ENCODE assay signal across 8 mouse cellular contexts in the genomic region with DNA sequence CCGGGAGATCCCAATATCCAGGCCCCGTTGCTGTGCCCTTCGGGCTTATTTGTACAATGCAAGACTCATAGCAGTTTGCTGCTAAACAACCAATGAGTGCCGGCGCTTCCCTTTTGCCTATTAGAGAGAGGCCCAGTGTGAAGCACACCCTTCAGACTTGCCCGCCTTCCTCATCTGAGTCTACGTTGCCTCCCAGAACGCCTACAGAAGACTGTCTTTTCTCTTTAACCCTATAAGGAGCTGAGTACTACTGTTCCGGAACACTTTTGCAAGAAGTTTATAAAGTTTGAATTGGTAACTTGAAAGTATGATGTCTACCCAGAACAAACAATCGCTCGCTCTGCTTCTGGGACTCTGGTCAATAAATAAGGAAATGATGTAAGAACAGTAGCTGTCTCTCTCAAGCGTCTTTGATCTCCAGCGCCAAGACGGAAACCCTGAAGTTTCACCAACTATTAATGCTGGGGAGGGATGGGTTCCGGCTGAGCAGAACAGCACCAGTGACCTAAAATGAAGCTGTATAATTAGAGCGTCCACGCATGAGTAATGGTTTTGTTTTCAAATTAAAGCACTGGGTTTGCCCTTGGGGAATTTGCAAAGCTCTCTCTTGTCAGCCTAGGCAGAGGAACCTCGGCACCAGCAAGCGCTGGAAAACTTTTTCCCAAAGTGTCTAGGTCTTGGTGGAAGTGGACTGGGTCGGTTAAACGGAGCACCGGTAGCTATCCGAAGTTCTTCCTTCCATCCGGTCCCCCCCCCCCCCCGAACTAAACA. TPM values are rescaled to one million over a fixed set of nuclear protein-coding genes. Genes with fewer than 3 reads are reported as not detected.
DNase-seq lines count a peak whose midpoint lies in the region; ATAC-seq lines count a peak whose summit lies in the region.

No protein-coding gene starts in this region.

- peak overlapping the region; percentile 57 for H3K4me3 ChIP-seq in embryonic facial prominence, embryonic 11.5 days (ENCODE audit: low read depth, low read length)
- peak overlapping the region; percentile 64 for H3K4me3 ChIP-seq in heart, embryonic 11.5 days (ENCODE audit: low read depth, low read length)
- H3K4me3 ChIP-seq in kidney, embryonic 14.5 days (ENCODE audit: low read length) = peak overlapping the region; percentile 72

- H3K36me3 ChIP-seq in embryonic facial prominence, embryonic 11.5 days (replicated peaks; ENCODE audit: control insufficient read depth, insufficient read depth, low read depth, low read length) = no peaks in the 10 kb centered on the region
- H3K36me3 ChIP-seq in heart, embryonic 11.5 days (ENCODE audit: control insufficient read depth, insufficient read depth, low read length) = no peaks in the 10 kb centered on the region
- H3K36me3 ChIP-seq in kidney, embryonic 14.5 days (ENCODE audit: control insufficient read depth, insufficient read depth, low read length) = no peaks in the 10 kb centered on the region

- H3K27ac ChIP-seq in embryonic facial prominence, embryonic 11.5 days (replicated peaks; ENCODE audit: low read depth, low read length) = no peak overlapping the region
- peak overlapping the region; percentile 84 for H3K27ac ChIP-seq in heart, embryonic 11.5 days (ENCODE audit: low read depth, low read length)
- peak overlapping the region; percentile 57 for H3K27ac ChIP-seq in kidney, embryonic 14.5 days (ENCODE audit: low read depth, low read length)

- no peaks in the 10 kb centered on the region for H3K9me3 ChIP-seq in embryonic facial prominence, embryonic 11.5 days (replicated peaks; ENCODE audit: control insufficient read depth, low read length)
- no peaks in the 10 kb centered on the region for H3K9me3 ChIP-seq in heart, embryonic 11.5 days (replicated peaks; ENCODE audit: control insufficient read depth, low read length)
- no peaks in the 10 kb centered on the region for H3K9me3 ChIP-seq in kidney, embryonic 14.5 days (ENCODE audit: control insufficient read depth, low read length)

- ATAC-seq in embryonic facial prominence, embryonic 11.5 days (replicated peaks; ENCODE audit: insufficient number of reproducible peaks, low FRiP score, low TSS enrichment, low read depth) = peak; percentile 51
- peak; percentile 89 for ATAC-seq in heart, embryonic 11.5 days (replicated peaks; ENCODE audit: insufficient number of reproducible peaks, low FRiP score, low TSS enrichment)
- peak; percentile 81 for ATAC-seq in kidney, embryonic 14.5 days (ENCODE audit: low FRiP score, low TSS enrichment)

- H3K4me1 ChIP-seq in embryonic facial prominence, embryonic 11.5 days (ENCODE audit: control insufficient read depth, insufficient read depth, low read length) = no peaks in the 10 kb centered on the region
- H3K4me1 ChIP-seq in heart, embryonic 11.5 days (ENCODE audit: control insufficient read depth, insufficient read depth, low read length) = no peaks in the 10 kb centered on the region
- no peaks in the 10 kb centered on the region for H3K4me1 ChIP-seq in kidney, embryonic 14.5 days (ENCODE audit: control insufficient read depth, insufficient read depth, low read length)

- H3K27me3 ChIP-seq in embryonic facial prominence, embryonic 11.5 days (ENCODE audit: control insufficient read depth, insufficient read depth, low read length) = no peaks in the 10 kb centered on the region
- H3K27me3 ChIP-seq in heart, embryonic 11.5 days (ENCODE audit: control insufficient read depth, insufficient read depth, low read length) = no peaks in the 10 kb centered on the region
- H3K27me3 ChIP-seq in kidney, embryonic 14.5 days (ENCODE audit: control insufficient read depth, insufficient read depth, low read length) = peaks cover 4% of the 10 kb centered on the region; the same call in 1 of the 2 replicates

- 4% methylated on average over 25 of the region's 25 CpGs for WGBS in embryonic facial prominence, embryonic 11.5 days
- WGBS in heart, embryonic 11.5 days (ENCODE audit: insufficient replicate concordance) = 7% methylated on average over 24 of the region's 25 CpGs
- 4% methylated on average over 25 of the region's 25 CpGs for WGBS in kidney, embryonic 14.5 days

- peak overlapping the region; percentile 64 for H3K4me2 ChIP-seq in embryonic facial prominence, embryonic 11.5 days (ENCODE audit: low read depth, low read length)
- H3K4me2 ChIP-seq in heart, embryonic 11.5 days = peak overlapping the region; percentile 76
- H3K4me2 ChIP-seq in kidney, embryonic 14.5 days (replicated peaks; ENCODE audit: low read depth, low read length) = peak overlapping the region; percentile 55

- peak; percentile 93 for DNase-seq in 416B (ENCODE audit: low read depth)
- peak; percentile 83 for DNase-seq in NIH3T3 (ENCODE audit: low read depth)
- DNase-seq in embryonic facial prominence, embryonic 11.5 days (ENCODE audit: low spot score) = peak; percentile 67
- peak; percentile 79 for DNase-seq in lung, postnatal 10 days
- DNase-seq in ovary, postnatal 10 days (ENCODE audit: low spot score) = peak; percentile 26
- DNase-seq in urinary bladder, postnatal 25 days (ENCODE audit: low spot score) = peak; percentile 23

- peak overlapping the region; percentile 73 for H3K9ac ChIP-seq in embryonic facial prominence, embryonic 11.5 days (replicated peaks; ENCODE audit: low read length)
- peak overlapping the region; percentile 89 for H3K9ac ChIP-seq in heart, embryonic 11.5 days (ENCODE audit: low read depth, low read length)
- H3K9ac ChIP-seq in kidney, embryonic 14.5 days (ENCODE audit: low read depth, low read length) = peak overlapping the region; percentile 69

RNA-seq across cellular contexts. Expression of gene Pon2, which starts 0.7 kb away (rescaled TPM):
- 19.5 and 19.9 TPM in 2 replicates for polyA plus RNA-seq in embryonic facial prominence, embryonic 11.5 days (2014; fragmentation: Nextera tagmentation; extraction: Ambion mirVana)
- polyA plus RNA-seq in heart, embryonic 11.5 days (2014; fragmentation: Nextera tagmentation; extraction: Ambion mirVana) = 34.6 and 38.7 TPM in 2 replicates
- 23.8 and 32.6 TPM in 2 replicates for polyA plus RNA-seq in kidney, embryonic 14.5 days (2014; fragmentation: Nextera tagmentation; extraction: Ambion mirVana)

RNA-seq across cellular contexts. Expression of gene Pon3, which starts 41.4 kb away (rescaled TPM):
- 4.2 and 6.6 TPM in 2 replicates for polyA plus RNA-seq in embryonic facial prominence, embryonic 11.5 days (2014; fragmentation: Nextera tagmentation; extraction: Ambion mirVana)
- 32.0 and 35.2 TPM in 2 replicates for polyA plus RNA-seq in heart, embryonic 11.5 days (2014; fragmentation: Nextera tagmentation; extraction: Ambion mirVana)
- polyA plus RNA-seq in kidney, embryonic 14.5 days (2014; fragmentation: Nextera tagmentation; extraction: Ambion mirVana) = 10.3 and 13.3 TPM in 2 replicates

Comparison
In these comparisons a context has a peak if more than half of its experiments do, and no peak if none do; other contexts are left out.
1. DNase-seq: peak in every context shown above with its lines; median percentile 93 in 416B; 83 in NIH3T3; 79 in lung, postnatal 10 days; 67 in embryonic facial prominence, embryonic 11.5 days; 26 in ovary, postnatal 10 days; 23 in urinary bladder, postnatal 25 days.